In the genomic region with DNA sequence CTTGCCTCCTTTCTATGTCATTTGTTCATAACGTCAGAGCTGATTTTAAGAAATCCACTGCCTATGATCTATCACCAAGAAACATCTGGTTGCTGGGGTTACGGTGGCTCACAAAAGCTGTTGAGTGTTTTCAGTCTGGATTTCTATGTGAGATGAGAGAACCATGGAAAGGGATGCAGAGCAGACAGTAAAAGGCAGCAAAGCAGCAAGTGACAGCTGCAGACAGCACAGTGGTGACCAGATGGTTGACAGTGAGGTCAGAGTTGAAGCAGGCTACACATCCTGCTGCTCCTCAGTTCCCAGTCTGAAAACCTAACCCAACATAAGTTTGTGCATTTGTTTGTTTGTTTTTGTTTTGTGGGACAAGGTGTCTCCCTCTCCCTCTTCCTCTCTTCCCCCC, we compare ENCODE assay signal across 24 mouse cellular contexts.
"Had no signal": no experiment of that assay in that cellular context is flagged by ENCODE, and none has a peak within 500 bp of the region (broad histone marks: within the 10 kb centered on the region; RNA-seq: fewer than 3 reads in every experiment).

No protein-coding gene starts in this region.

- H3K27me3 ChIP-seq: heart, embryonic 13.5 days; heart, embryonic 15.5 days; hindbrain, embryonic 13.5 days; hindbrain, embryonic 15.5 days; intestine, embryonic 15.5 days; limb, embryonic 12.5 days had no signal

- H3K9ac ChIP-seq: heart, embryonic 13.5 days; heart, embryonic 15.5 days; hindbrain, embryonic 13.5 days; hindbrain, embryonic 15.5 days; intestine, embryonic 15.5 days; limb, embryonic 12.5 days had no signal

- H3K4me2 ChIP-seq: heart, embryonic 11.5 days; heart, embryonic 13.5 days; heart, embryonic 15.5 days; hindbrain, embryonic 13.5 days; hindbrain, embryonic 15.5 days; intestine, embryonic 15.5 days; limb, embryonic 12.5 days; liver, embryonic 11.5 days had no signal

- ATAC-seq: inflammation-experienced regulatory T-cells, adult 6 months; intestine, embryonic 15.5 days; intestine, postnatal 0 days had no signal

- H3K27ac ChIP-seq: gastrocnemius, adult 2 months; heart, adult 2 months; heart, embryonic 13.5 days; heart, embryonic 15.5 days; hindbrain, embryonic 13.5 days; hindbrain, embryonic 15.5 days; intestine, embryonic 15.5 days; layer of hippocampus, adult 2 months; left cerebral cortex, adult 2 months; limb, embryonic 10.5 days; limb, embryonic 12.5 days had no signal

- H3K36me3 ChIP-seq: heart, embryonic 13.5 days; heart, embryonic 15.5 days; hindbrain, embryonic 13.5 days; hindbrain, embryonic 15.5 days; intestine, embryonic 15.5 days; limb, embryonic 10.5 days; limb, embryonic 12.5 days had no signal

- DNase-seq: gastrocnemius, adult 2 months; gastrocnemius, postnatal 10 days; gastrocnemius, postnatal 25 days; heart, adult 2 months; heart, postnatal 4 days; kidney, adult 18-20 months; kidney, adult 8-10 months; kidney, postnatal 10 days; kidney, postnatal 25 days; kidney, postnatal 4 days; liver had no signal

- H3K4me3 ChIP-seq: gastrocnemius, adult 2 months; heart, adult 2 months; heart, embryonic 13.5 days; heart, embryonic 15.5 days; hindbrain, embryonic 13.5 days; hindbrain, embryonic 15.5 days; intestine, embryonic 15.5 days; layer of hippocampus, adult 2 months; left cerebral cortex, adult 2 months; limb, embryonic 10.5 days; limb, embryonic 12.5 days had no signal

- H3K9me3 ChIP-seq: heart, embryonic 13.5 days; heart, embryonic 15.5 days; hindbrain, embryonic 13.5 days; hindbrain, embryonic 15.5 days; intestine, embryonic 15.5 days; limb, embryonic 10.5 days; limb, embryonic 12.5 days had no signal

- H3K4me1 ChIP-seq: heart, embryonic 13.5 days; heart, embryonic 15.5 days; hindbrain, embryonic 13.5 days; hindbrain, embryonic 15.5 days; intestine, embryonic 15.5 days; limb, embryonic 10.5 days; limb, embryonic 12.5 days had no signal
